Mouse (Mus musculus) cerebellum, postnatal 10 days (tissue): ENCODE data around the gene Hist1h4k.
"Not testable (repeated sequence)": the region's sequence is repeated elsewhere in the genome, so short reads cannot be mapped to it uniquely, and the experiment has no call there.

Experiments used
- DNase-seq, 2 experiments: peaks; one replicate each; pipeline ENCODE4 v3.0.0; 2021; ENCODE audit warnings: mixed read lengths in 2 of 2

Hist1h4k gene

DNA sequence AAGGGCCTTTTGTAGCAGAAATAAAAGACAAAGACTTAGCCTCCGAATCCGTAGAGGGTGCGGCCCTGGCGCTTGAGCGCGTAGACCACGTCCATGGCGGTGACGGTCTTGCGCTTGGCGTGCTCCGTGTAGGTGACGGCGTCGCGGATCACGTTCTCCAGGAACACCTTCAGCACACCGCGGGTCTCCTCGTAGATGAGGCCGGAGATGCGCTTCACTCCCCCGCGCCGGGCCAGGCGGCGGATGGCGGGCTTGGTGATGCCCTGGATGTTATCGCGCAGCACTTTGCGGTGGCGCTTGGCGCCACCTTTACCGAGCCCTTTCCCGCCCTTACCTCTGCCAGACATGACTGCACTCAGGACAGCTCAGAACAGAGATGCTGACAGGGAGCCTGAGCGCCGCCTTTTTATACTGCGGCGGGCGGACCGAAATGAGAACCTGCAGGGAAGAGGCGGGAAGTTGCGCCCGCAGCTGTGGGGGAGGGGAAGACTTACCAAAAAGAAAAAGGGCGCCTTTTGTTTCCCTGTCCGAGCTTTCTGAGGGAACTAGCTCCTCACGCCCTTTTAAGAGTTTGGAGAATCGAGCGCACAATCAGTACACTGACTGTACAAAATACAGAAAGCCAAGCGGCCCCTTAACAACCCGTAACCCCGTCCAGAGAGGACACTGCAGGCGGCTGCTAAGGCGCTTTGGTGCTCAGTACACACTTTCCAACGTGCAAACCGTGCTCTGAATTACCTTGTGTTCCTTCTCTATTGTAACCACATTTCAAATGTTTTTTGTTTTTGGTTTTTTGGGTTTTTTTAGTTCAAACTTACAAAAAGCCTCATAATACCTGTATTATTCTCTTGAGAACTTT lies at the start of gene Hist1h4k:
Gene Hist1h4k (minus strand): TSS at position 347 of the 859 bp plus-strand sequence.
- peak; percentile 98 for DNase-seq

- not testable (repeated sequence) for DNase-seq
Observed at GRCm38 (mm10) chr13:21797163-21797562, 46.9 kb upstream of the Hist1h4k start.

DNA sequence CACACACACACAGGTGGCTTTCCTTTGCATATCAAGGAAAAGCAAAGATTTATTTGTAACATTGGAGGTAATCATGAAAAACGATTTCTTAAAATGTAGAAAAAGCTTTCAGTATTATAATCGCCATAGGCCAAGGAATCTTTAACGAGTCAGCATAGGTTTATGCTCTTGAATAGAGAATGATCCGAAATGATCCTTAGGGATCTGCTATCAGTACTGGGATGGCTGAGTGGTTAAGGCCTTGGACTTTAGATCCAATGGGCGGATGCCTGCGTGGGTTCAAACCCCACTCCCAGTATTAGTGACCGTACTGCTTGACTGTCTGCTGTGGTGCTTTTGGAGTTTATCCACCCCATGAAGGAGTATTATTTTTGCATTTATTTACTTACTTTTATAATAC lies 45.3 kb upstream of the Hist1h4k start:
- DNase-seq = no peak

- DNase-seq = peak in 1 of 2 experiments; percentile 32
Observed at GRCm38 (mm10) chr13:21790601-21791283, 40.4 kb upstream of the Hist1h4k start.

- no peak for DNase-seq
Observed at GRCm38 (mm10) chr13:21789925-21790324, 39.6 kb upstream of the Hist1h4k start.

- DNase-seq = no peak
Observed at GRCm38 (mm10) chr13:21787760-21788593, 37.7 kb upstream of the Hist1h4k start.

DNA sequence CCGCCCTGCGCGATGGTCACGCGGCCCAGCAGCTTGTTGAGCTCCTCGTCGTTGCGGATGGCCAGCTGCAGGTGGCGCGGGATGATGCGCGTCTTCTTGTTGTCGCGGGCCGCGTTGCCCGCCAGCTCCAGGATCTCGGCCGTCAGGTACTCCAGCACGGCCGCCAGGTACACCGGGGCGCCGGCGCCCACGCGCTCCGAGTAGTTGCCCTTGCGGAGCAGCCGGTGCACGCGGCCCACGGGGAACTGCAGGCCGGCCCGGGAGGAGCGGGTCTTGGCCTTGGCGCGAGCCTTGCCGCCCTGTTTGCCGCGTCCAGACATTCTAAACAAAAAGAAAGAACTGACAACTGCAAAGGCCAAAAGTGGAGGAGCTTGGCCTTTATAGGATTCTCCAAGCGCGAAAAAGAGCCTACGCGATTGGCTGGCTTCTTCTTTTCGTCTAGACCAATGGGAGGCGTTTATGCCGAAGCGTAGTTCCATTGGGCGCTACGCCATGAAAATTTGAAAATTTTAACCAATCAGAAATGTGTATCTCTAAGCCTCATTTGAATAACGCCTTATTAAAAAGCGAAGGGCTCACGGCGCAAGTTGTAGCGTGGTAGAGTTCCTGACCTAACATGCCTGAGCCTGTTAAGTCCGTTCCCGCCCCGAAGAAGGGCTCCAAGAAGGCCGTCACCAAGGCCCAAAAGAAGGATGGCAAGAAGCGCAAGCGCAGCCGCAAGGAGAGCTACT lies 36.8 kb upstream of the Hist1h4k start, which contains the start of the genes Hist1h2an and Hist1h2bp:
Gene Hist1h2an (minus strand): TSS at position 320 of the 731 bp plus-strand sequence.
Gene Hist1h2bp (plus strand): TSS at position 563 of the 731 bp plus-strand sequence.
- DNase-seq = peak; percentile 94 to 97

GRCm38 (mm10) chr13:21786189-21786898 lies 36.0 kb upstream of the Hist1h4k start:
- peak in 1 of 2 experiments; percentile 42 for DNase-seq

DNA sequence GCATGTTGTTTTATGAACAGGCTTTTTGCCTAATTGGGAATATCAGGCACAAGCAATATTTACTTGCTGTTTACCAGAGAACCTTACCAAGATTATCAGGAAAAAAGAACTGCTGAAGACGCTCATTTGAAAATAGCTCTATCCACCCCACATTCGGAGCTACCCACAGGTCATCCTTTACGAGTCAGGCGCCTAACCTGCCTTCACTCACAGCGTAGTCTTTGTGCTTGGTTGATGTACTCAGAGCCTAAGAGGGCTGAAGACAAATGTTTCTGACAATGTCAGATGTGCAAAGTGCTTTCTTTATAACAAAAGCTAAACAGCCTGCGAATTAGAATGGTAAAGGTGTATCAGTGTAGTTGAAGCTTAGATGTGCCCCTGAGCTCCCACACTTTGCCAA lies 34.0 kb upstream of the Hist1h4k start:
- no peak for DNase-seq

- DNase-seq = peak; percentile 43 to 55
Observed at GRCm38 (mm10) chr13:21783734-21784161, 33.4 kb upstream of the Hist1h4k start.

DNA sequence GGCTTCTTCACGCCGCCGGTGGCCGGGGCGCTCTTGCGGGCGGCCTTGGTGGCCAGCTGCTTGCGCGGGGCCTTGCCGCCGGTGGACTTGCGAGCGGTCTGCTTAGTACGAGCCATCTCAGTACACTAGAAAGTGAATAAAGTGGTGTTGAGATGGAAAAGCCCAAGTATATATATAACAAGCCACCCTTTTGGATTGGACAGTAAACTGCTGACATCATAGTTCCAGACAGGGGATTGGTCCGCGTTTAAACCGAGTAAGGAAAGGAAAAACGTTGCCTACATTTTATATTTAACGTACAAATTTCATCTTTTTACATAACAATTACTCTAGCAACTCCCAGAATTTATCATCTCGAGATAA lies 32.9 kb upstream of the Hist1h4k start, which contains the start of gene Hist1h3i:
Gene Hist1h3i (minus strand): TSS at position 116 of the 363 bp plus-strand sequence.
- DNase-seq = peak; percentile 67 to 79

DNA sequence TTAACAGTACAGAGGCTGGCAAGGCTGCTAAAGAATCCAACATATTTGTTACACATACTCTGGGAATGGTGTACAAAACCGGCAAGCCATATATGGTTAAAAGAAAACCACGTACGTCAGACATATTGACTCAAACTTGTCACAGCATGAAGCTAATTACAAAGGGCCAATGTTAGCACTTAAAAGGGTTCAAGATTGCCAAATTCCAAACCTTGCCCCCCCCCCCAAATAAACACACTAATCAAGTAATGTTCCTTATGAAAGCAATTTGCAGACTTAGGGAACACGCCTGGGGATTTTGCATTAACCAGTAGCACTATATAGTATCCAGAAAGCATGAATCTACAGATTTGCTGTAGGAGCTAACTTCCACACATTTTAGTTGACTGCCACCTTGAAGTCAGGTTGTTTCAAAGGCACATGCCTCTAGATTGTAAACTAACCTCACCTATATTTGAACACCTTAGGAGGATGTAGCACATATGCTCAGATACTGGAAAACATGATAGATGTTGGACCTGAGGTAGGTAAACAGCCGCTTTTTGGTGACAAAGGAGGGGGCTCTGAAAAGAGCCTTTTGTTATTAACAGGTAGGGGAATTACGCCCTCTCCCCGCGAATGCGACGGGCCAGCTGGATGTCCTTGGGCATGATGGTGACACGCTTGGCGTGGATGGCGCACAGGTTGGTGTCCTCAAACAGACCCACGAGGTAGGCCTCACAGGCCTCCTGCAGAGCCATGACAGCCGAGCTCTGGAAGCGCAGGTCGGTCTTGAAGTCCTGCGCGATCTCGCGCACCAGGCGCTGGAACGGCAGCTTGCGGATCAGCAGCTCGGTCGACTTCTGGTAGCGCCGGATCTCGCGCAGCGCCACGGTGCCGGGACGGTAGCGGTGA lies 32.3 kb upstream of the Hist1h4k start:
- DNase-seq = peak; percentile 35 to 42

GRCm38 (mm10) chr13:21781639-21782038 lies 31.3 kb upstream of the Hist1h4k start:
- no peak for DNase-seq

GRCm38 (mm10) chr13:21781021-21781555 lies 30.8 kb upstream of the Hist1h4k start:
- DNase-seq = no peak

GRCm38 (mm10) chr13:21779767-21780731 lies 29.7 kb upstream of the Hist1h4k start, which contains the start of gene Hist1h1b:
Gene Hist1h1b (minus strand): TSS chr13:21780625.
- DNase-seq = peak; percentile 70 to 71

DNA sequence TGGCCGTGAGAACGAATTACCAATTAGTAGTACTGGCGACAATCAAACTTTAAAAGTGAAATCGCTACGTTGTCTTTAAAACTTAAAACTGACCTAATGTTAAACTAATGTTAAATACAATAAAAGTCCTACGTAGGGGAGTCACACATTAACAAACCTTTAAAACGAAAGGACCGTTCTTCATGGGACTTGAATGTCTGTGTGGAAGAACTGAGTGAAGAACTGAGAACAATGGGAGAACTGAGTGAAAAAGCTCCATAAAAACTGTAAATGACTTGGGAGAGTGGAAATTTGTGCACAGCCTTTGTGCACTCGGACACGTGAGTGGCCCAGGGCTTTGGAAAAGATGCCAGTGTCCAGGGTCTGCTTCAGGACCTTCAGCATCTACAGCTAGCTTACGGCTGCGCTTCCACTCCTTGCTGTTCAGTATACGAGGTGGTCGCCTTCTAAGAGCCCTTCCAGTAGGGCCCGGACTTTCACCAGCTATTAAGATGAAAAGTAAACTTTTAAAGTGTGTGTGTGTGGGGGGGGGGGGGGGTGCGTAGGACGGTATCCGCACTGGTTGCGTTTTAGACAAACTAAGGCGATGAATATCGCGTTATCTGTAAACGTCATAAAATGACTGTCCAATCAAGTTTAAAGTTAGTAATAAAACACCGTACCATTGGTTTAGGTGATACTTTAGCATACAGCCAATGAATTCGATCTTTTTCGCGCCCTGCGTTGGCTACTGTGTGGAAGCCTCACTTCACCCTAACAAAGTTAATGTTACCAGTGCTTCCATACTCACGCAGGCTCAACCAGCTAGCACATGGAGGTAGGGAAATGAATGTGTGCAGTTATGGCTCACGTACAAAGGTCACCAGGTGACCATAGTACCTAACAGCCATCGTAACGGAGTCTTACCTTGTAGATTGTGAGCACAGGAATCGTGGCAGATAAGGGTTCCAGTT lies 28.8 kb upstream of the Hist1h4k start:
- peak; percentile 77 to 82 for DNase-seq

DNA sequence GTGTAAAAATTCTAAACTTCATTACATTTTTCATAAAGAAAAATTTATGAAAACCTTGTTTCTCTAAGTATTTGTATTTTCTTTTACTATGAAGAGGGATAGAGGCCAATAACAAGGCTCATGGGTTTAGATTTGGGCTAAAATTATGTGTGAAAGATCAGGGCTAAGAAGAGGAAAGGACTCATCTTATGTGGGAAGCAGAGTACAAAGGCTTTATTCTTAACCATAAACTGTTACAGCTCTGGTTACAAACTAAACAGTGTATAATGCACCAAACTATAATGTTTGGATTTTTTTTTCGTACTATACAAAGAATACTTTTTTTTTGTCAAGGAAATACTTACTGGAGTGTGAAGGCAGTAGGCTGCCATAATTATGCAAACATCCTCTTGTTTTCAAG lies 5.4 kb upstream of the Hist1h4k start:
- no peak for DNase-seq
